Mouse (Mus musculus) cortical plate, adult 2 months (tissue): ENCODE data around the gene Iffo2. TPM values are rescaled to one million over a fixed set of nuclear protein-coding genes. Genes with fewer than 3 reads are reported as not detected.
A peak's percentile ranks its signal among the peaks of the same experiment; 100 is the strongest.

Experiments used
- H3K27ac ChIP-seq: fragments of 200-500 bp; 2 replicates; pipeline ENCODE4 v1.5.1; 2012; ENCODE audit warnings: low read length, control low read depth, inconsistent platforms; ENCODE audit not compliant: insufficient read depth
- H3K4me1 ChIP-seq: fragments of 200-500 bp; 2 replicates; pipeline ENCODE4 v1.6.1; 2011; ENCODE audit warnings: low read length; ENCODE audit not compliant: control insufficient read depth, insufficient read depth
- H3K4me3 ChIP-seq: fragments of 200-500 bp; 2 replicates; pipeline ENCODE4 v1.5.1; 2011; ENCODE audit warnings: mild to moderate bottlenecking, low read length, control low read depth; ENCODE audit not compliant: insufficient read depth
- CTCF ChIP-seq: fragments of 200-500 bp; IDR thresholded peaks from 2 replicates; pipeline ENCODE4 v1.5.1; 2011; ENCODE audit warnings: mild to moderate bottlenecking, control low read depth, low read length; ENCODE audit not compliant: insufficient read depth; ENCODE audit errors: extremely low read depth
- POLR2A ChIP-seq: fragments of 200-500 bp; IDR thresholded peaks from 2 replicates; pipeline ENCODE4 v1.6.1; 2011; ENCODE audit warnings: mild to moderate bottlenecking, low read length, control low read depth; ENCODE audit not compliant: insufficient read depth; ENCODE audit errors: extremely low read depth
- polyA plus RNA-seq: library from polyadenylated mRNA; depleted of rRNA; stranded (reverse); fragments of >200 nt; gene quantifications from 2 replicates; pipeline ENCODE4 v1.2.3, GENCODE M21; 2012

Iffo2 gene
- polyA plus RNA-seq, 1 experiment, result 9.4 TPM

GRCm38 (mm10) chr4:139585713-139586112 lies 55.4 kb downstream of the Iffo2 start:
- no peak overlapping the region for H3K4me3 ChIP-seq
- peaks cover 13% of the 10 kb centered on the region for H3K4me1 ChIP-seq
- no peak overlapping the region for H3K27ac ChIP-seq
- TF ChIP-seq CTCF (no peak), POLR2A (no peak)

GRCm38 (mm10) chr4:139587370-139587769 lies 57.0 kb downstream of the Iffo2 start:
- TF ChIP-seq CTCF (no peak), POLR2A (no peak)
- Histone ChIP-seq H3K27ac (no peak overlapping the region), H3K4me1 (no peaks in the 10 kb centered on the region; the same call in 1 of the 2 replicates), H3K4me3 (no peak overlapping the region)

- Histone ChIP-seq H3K4me1 (no peaks in the 10 kb centered on the region; the same call in 1 of the 2 replicates), H3K27ac (no peak overlapping the region), H3K4me3 (no peak overlapping the region)
- TF ChIP-seq CTCF, result no peak
- no peak for TF ChIP-seq POLR2A
Observed at GRCm38 (mm10) chr4:139587773-139588172, 57.4 kb downstream of the Iffo2 start.

- Histone ChIP-seq H3K4me1 (no peaks in the 10 kb centered on the region; the same call in 1 of the 2 replicates), H3K27ac (no peak overlapping the region), H3K4me3 (no peak overlapping the region)
- TF ChIP-seq CTCF (no peak), POLR2A (no peak)
Observed at GRCm38 (mm10) chr4:139589351-139590027, 59.1 kb downstream of the Iffo2 start.

DNA sequence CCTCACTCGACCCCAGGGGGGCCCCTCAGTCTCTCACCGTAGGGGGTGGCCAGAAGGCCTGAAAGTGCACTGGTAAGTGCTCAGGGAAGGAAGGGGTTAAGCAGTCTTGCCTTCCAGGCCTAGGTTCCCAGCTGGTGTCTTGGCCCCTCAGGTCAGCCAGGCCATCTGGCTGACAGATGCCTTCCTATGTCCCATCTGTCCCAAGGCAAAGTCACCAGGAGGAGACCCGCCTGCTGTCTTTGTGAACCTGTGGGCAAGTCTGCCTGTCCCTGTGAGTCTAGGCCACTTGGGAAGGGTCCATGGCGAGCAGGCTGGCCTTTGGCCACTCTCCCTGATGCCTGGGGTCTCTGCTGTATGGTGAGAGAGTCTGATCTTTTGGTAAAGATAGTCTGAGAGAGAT lies 60.1 kb downstream of the Iffo2 start:
- TF ChIP-seq POLR2A (no peak), CTCF (no peak)
- Histone ChIP-seq H3K4me3 (no peak overlapping the region), H3K4me1 (peaks cover 2% of the 10 kb centered on the region), H3K27ac (no peak overlapping the region)

DNA sequence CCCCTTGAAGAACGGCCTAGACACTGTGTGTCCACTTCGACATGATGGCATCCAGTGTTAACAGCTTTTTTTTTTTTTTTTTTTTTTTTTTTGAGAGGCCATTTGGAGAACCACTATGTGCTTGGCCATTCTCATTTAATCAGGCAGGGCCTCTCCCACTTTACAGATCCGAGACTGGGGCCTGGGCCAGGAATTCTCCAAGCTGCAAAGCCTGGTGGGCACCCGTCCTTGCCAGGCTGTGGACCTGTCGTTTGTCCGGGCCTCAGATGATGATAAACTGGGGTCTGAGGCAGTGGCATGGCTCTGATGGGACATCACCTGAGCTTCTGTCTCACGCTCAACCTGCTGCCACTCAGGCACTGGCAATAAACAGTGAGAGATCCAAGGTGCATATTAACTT lies 62.5 kb downstream of the Iffo2 start:
- Histone ChIP-seq H3K27ac (no peak overlapping the region), H3K4me3 (no peak overlapping the region), H3K4me1 (peaks cover 19% of the 10 kb centered on the region)
- no peak for TF ChIP-seq CTCF
- no peak for TF ChIP-seq POLR2A

- Histone ChIP-seq H3K4me1 (peaks cover 23% of the 10 kb centered on the region), H3K27ac (no peak overlapping the region), H3K4me3 (no peak overlapping the region)
- TF ChIP-seq POLR2A (no peak), CTCF (no peak)
Observed at GRCm38 (mm10) chr4:139593383-139593782, 63.0 kb downstream of the Iffo2 start.

DNA sequence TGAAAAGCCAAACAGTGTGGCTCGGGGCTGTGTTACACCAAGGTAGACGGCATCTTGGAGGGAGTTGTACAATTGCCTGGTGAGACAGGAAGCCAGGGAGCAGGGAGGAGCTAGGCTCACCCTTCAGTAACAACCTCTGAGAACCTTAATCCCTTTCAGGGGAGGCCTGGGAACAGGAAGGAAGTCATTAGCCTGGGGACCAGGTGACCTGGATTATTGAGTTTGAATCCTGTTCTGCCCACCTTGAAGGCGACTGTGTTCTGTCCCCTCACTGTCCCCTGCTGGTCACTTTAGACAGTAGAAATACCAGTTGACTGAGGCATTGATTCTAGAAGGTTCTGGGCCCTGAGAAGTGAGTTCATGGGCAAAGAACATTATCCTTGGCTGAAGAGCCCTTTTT lies 63.7 kb downstream of the Iffo2 start:
- TF ChIP-seq POLR2A (no peak), CTCF (0 out of 2 replicates have a peak, but pooled peaks have one; percentile 2)
- no peak overlapping the region for H3K4me3 ChIP-seq
- no peak overlapping the region for H3K27ac ChIP-seq
- peaks cover 25% of the 10 kb centered on the region for H3K4me1 ChIP-seq

DNA sequence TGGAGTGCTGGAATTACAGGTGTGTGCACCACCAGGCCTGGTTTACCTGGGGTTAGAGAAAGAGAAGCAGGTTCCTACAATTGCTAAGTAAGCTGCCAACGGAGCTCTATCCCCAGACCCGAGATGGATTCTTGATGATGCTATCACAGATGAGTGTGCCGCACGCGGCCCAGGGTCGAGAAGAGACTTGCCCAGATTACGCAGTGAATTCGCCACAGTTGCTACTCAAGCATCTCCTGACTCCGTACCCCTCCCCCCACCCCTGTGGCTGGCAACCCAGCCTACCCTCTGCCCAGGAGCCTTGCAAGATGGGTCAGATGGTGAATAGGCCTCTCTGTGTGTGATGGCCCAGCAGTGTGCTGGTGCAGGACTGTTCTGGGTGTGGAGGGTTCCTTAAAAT lies 66.4 kb downstream of the Iffo2 start:
- peaks cover 32% of the 10 kb centered on the region for H3K4me1 ChIP-seq
- no peak overlapping the region for H3K27ac ChIP-seq
- H3K4me3 ChIP-seq, result no peak overlapping the region
- TF ChIP-seq POLR2A (no peak), CTCF (no peak)

GRCm38 (mm10) chr4:139597286-139598284 lies 67.2 kb downstream of the Iffo2 start:
- TF ChIP-seq POLR2A (no peak), CTCF (no peak)
- H3K4me3 ChIP-seq, result no peak overlapping the region
- peaks cover 36% of the 10 kb centered on the region for H3K4me1 ChIP-seq
- H3K27ac ChIP-seq, result no peak overlapping the region
